Mouse (Mus musculus): ENCODE data around the gene Prg2.

- no peak for TF ChIP-seq TAL1 (IDR thresholded peaks at IDR 0.05; ENCODE audit: low read length)
- TF ChIP-seq GATA1 (IDR thresholded peaks at IDR 0.05; ENCODE audit: low read length): no peak
Observed at GRCm38 (mm10) chr2:85014588-85014982, 34.3 kb downstream of the Prg2 start.

All from erythroblast, embryonic 14.5 days (primary cell).